Mouse (Mus musculus) intestine, postnatal 0 days (tissue): Measurements from ENCODE around the gene Slc7a15. TPM values are rescaled to one million over a fixed set of nuclear protein-coding genes. Genes with fewer than 3 reads are reported as not detected.

Experiments
- ATAC-seq: fragments of 200-750 bp; cut with Nextera tagmentation; 2 replicates; pipeline ENCODE4 v1.8.0; 2017; ENCODE audit warnings: mild to moderate bottlenecking, moderate TSS enrichment, moderate library complexity
- H3K27ac ChIP-seq: fragments of 300-500 bp; sonication (generic); 2 replicates; pipeline ENCODE4 v1.5.1; 2014; ENCODE audit warnings: mild to moderate bottlenecking, low read depth, low read length, moderate library complexity
- H3K27me3 ChIP-seq: fragments of 300-500 bp; sonication (generic); replicated peaks from 2 replicates; pipeline ENCODE4 v1.6.1; 2014; ENCODE audit warnings: low read length, mixed read lengths; ENCODE audit not compliant: control insufficient read depth, insufficient read depth
- H3K36me3 ChIP-seq: fragments of 300-500 bp; sonication (generic); 2 replicates; pipeline ENCODE4 v1.6.1; 2014; ENCODE audit warnings: mild to moderate bottlenecking, moderate library complexity; ENCODE audit not compliant: control insufficient read depth, insufficient read depth
- H3K4me1 ChIP-seq: fragments of 300-500 bp; sonication (generic); replicated peaks from 2 replicates; pipeline ENCODE4 v1.6.1; 2014; ENCODE audit warnings: antibody characterized with exemption, low read length, mixed read lengths; ENCODE audit not compliant: control insufficient read depth, insufficient read depth
- H3K4me2 ChIP-seq: fragments of 300-500 bp; sonication (generic); replicated peaks from 2 replicates; pipeline ENCODE4 v1.6.1; 2014; ENCODE audit warnings: low read depth, mild to moderate bottlenecking, moderate library complexity
- H3K4me3 ChIP-seq: fragments of 300-500 bp; sonication (generic); 2 replicates; pipeline ENCODE4 v1.5.1; 2014; ENCODE audit warnings: low read depth, low read length
- H3K9ac ChIP-seq: fragments of 300-500 bp; sonication (generic); 2 replicates; pipeline ENCODE4 v1.6.1; 2014; ENCODE audit warnings: mild to moderate bottlenecking, low read depth, low read length
- H3K9me3 ChIP-seq: fragments of 300-500 bp; sonication (generic); 2 replicates; pipeline ENCODE4 v1.6.1; 2016; ENCODE audit warnings: mixed run types; ENCODE audit not compliant: control insufficient read depth
- CTCF ChIP-seq: sonication (generic); IDR thresholded peaks from 2 replicates; pipeline ENCODE4 v1.5.1; 2016; ENCODE audit warnings: low read depth, mild to moderate bottlenecking, control low read depth, antibody characterized with exemption, moderate library complexity
- WGBS: fragments of 180-500 bp; shearing (Covaris S2); extraction: QIAGEN DNeasy Blood & Tissue Kit; methylation state at CpG from one replicate; pipeline ENCODE4 v1.1.7; 2014; 5-methylcytosine and 5-hydroxymethylcytosine counted together
- polyA plus RNA-seq: library from polyadenylated mRNA; unstranded; fragments of >200 nt; fragmentation: Nextera tagmentation; extraction: Ambion mirVana; gene quantifications from 2 replicates; pipeline ENCODE4 v1.2.1, GENCODE M21; 2015

Gene Slc7a15
- polyA plus RNA-seq, 1 experiment from 2014 or later = 5.7 TPM

- Histone ChIP-seq H3K4me2 (no peak overlapping the region), H3K27ac (no peak overlapping the region), H3K27me3 (no peaks in the 10 kb centered on the region), H3K4me1 (no peaks in the 10 kb centered on the region), H3K9me3 (no peaks in the 10 kb centered on the region), H3K9ac (no peak overlapping the region), H3K4me3 (no peak overlapping the region), H3K36me3 (no peaks in the 10 kb centered on the region)
- 89% methylated on average over 14 of the region's 14 CpGs for WGBS
- no peak for ATAC-seq
- TF ChIP-seq CTCF = no peak
Observed at GRCm38 (mm10) chr12:8636945-8637344, 38.1 kb upstream of the Slc7a15 start.

GRCm38 (mm10) chr12:8635546-8635945 lies 36.7 kb upstream of the Slc7a15 start:
- ATAC-seq = peak; percentile 5; the same call in 1 of the 2 replicates
- Histone ChIP-seq H3K36me3 (no peaks in the 10 kb centered on the region), H3K4me2 (no peak overlapping the region), H3K9ac (no peak overlapping the region), H3K27me3 (no peaks in the 10 kb centered on the region), H3K4me3 (no peak overlapping the region), H3K9me3 (no peaks in the 10 kb centered on the region), H3K4me1 (no peaks in the 10 kb centered on the region), H3K27ac (no peak overlapping the region)
- WGBS = 97% methylated on average over 4 of the region's 4 CpGs
- TF ChIP-seq CTCF = no peak

GRCm38 (mm10) chr12:8634306-8634705 lies 35.4 kb upstream of the Slc7a15 start:
- H3K9ac ChIP-seq = no peak overlapping the region
- no peaks in the 10 kb centered on the region for H3K4me1 ChIP-seq
- no peaks in the 10 kb centered on the region for H3K36me3 ChIP-seq
- no peaks in the 10 kb centered on the region for H3K9me3 ChIP-seq
- no peak for ATAC-seq
- H3K4me3 ChIP-seq = no peak overlapping the region
- H3K27ac ChIP-seq = no peak overlapping the region
- no peaks in the 10 kb centered on the region for H3K27me3 ChIP-seq
- H3K4me2 ChIP-seq = no peak overlapping the region
- 94% methylated on average over 1 of the region's 1 CpGs for WGBS
- TF ChIP-seq CTCF = no peak

GRCm38 (mm10) chr12:8632737-8633365 lies 34.0 kb upstream of the Slc7a15 start:
- Histone ChIP-seq H3K4me3 (no peak overlapping the region), H3K27me3 (no peaks in the 10 kb centered on the region)
- TF ChIP-seq CTCF = no peak

GRCm38 (mm10) chr12:8631691-8632090 lies 32.8 kb upstream of the Slc7a15 start:
- Histone ChIP-seq H3K27ac (no peak overlapping the region), H3K27me3 (no peaks in the 10 kb centered on the region), H3K4me1 (no peaks in the 10 kb centered on the region), H3K4me3 (no peak overlapping the region), H3K9me3 (no peaks in the 10 kb centered on the region), H3K4me2 (no peak overlapping the region), H3K9ac (no peak overlapping the region), H3K36me3 (no peaks in the 10 kb centered on the region)
- no peak for ATAC-seq
- 96% methylated on average over 1 of the region's 1 CpGs for WGBS
- TF ChIP-seq CTCF = no peak

More at GRCm38 (mm10) chr12:8632737-8633365, 34.0 kb upstream of the Slc7a15 start:
- 90% methylated on average over 2 of the region's 2 CpGs for WGBS
- no peaks in the 10 kb centered on the region for H3K4me1 ChIP-seq
- H3K4me2 ChIP-seq = no peak overlapping the region
- H3K27ac ChIP-seq = no peak overlapping the region
- no peak for ATAC-seq
- H3K9ac ChIP-seq = no peak overlapping the region
- no peaks in the 10 kb centered on the region for H3K36me3 ChIP-seq
- H3K9me3 ChIP-seq = no peaks in the 10 kb centered on the region

- no peaks in the 10 kb centered on the region for H3K27me3 ChIP-seq
- WGBS = 97% methylated on average over 6 of the region's 6 CpGs
- no peak overlapping the region for H3K4me2 ChIP-seq
- H3K9me3 ChIP-seq = no peaks in the 10 kb centered on the region
- ATAC-seq = no peak
- H3K36me3 ChIP-seq = no peaks in the 10 kb centered on the region
- H3K27ac ChIP-seq = no peak overlapping the region
- H3K4me1 ChIP-seq = no peaks in the 10 kb centered on the region
- no peak for TF ChIP-seq CTCF
- no peak overlapping the region for H3K4me3 ChIP-seq
- H3K9ac ChIP-seq = no peak overlapping the region
Observed at GRCm38 (mm10) chr12:8629537-8629936, 30.7 kb upstream of the Slc7a15 start.

- Histone ChIP-seq H3K9me3 (no peaks in the 10 kb centered on the region), H3K27ac (no peak overlapping the region), H3K9ac (no peak overlapping the region), H3K4me1 (no peaks in the 10 kb centered on the region), H3K27me3 (no peaks in the 10 kb centered on the region), H3K4me3 (no peak overlapping the region), H3K4me2 (no peak overlapping the region), H3K36me3 (no peaks in the 10 kb centered on the region)
- ATAC-seq = no peak
- no peak for TF ChIP-seq CTCF
- 97% methylated on average over 5 of the region's 5 CpGs for WGBS
Observed at GRCm38 (mm10) chr12:8620678-8621018, 21.8 kb upstream of the Slc7a15 start.
